Mouse (Mus musculus) forebrain, embryonic 15.5 days (tissue): ENCODE measurements at regions not wholly inside any gene's neighbourhood (a gene's known extent, or its start where the extent isn't known, plus 50 kb on each side); places are given as distances from the start of the nearest gene placed in this dataset.
"Not testable (repeated sequence)": the region's sequence is repeated elsewhere in the genome, so short reads cannot be mapped to it uniquely, and the experiment has no call there.

ENCODE experiments used
- ATAC-seq: fragments of 200-750 bp; cut with Nextera tagmentation; replicated peaks from 2 replicates; pipeline ENCODE4 v1.8.0; 2017; ENCODE audit warnings: mild to moderate bottlenecking, moderate TSS enrichment, moderate library complexity
- H3K27ac ChIP-seq: fragments of 300-500 bp; sonication (generic); replicated peaks from 2 replicates; pipeline ENCODE4 v1.5.1; 2015; ENCODE audit warnings: mild to moderate bottlenecking, inconsistent platforms
- H3K27me3 ChIP-seq: fragments of 300-500 bp; sonication (generic); 2 replicates; pipeline ENCODE4 v1.6.1; 2015; ENCODE audit warnings: inconsistent platforms
- H3K36me3 ChIP-seq: fragments of 300-500 bp; sonication (generic); 2 replicates; pipeline ENCODE4 v1.6.1; 2015; ENCODE audit warnings: mild to moderate bottlenecking, inconsistent platforms
- H3K4me1 ChIP-seq: fragments of 300-500 bp; sonication (generic); 2 replicates; pipeline ENCODE4 v1.6.1; 2015; ENCODE audit warnings: inconsistent platforms
- H3K4me2 ChIP-seq: fragments of 300-500 bp; sonication (generic); replicated peaks from 2 replicates; pipeline ENCODE4 v1.6.1; 2015; ENCODE audit warnings: mild to moderate bottlenecking, inconsistent platforms
- H3K4me3 ChIP-seq: fragments of 300-500 bp; sonication (generic); 2 replicates; pipeline ENCODE4 v1.5.1; 2015; ENCODE audit warnings: mild to moderate bottlenecking, inconsistent platforms
- H3K9ac ChIP-seq: fragments of 300-500 bp; sonication (generic); replicated peaks from 2 replicates; pipeline ENCODE4 v1.6.1; 2015; ENCODE audit warnings: mild to moderate bottlenecking, inconsistent platforms
- H3K9me3 ChIP-seq: fragments of 300-500 bp; sonication (generic); 2 replicates; pipeline ENCODE4 v1.6.1; 2016; ENCODE audit warnings: inconsistent platforms
- WGBS: fragments of 180-500 bp; shearing (Covaris S2); methylation state at CpG from one replicate; pipeline ENCODE4 v1.1.7; 2015; ENCODE audit warnings: mixed read lengths; 5-methylcytosine and 5-hydroxymethylcytosine counted together

- not testable (repeated sequence) for H3K27me3 ChIP-seq, H3K4me1 ChIP-seq, H3K36me3 ChIP-seq, H3K27ac ChIP-seq, H3K9me3 ChIP-seq
- Histone ChIP-seq H3K9ac (peak overlapping the region; percentile 51), H3K4me2 (peak overlapping the region; percentile 49), H3K4me3 (peak overlapping the region; percentile 53)
- under 1% methylated on average over 37 of the region's 44 CpGs for WGBS
- peak; percentile 91 for ATAC-seq
Observed at GRCm38 (mm10) chr12:17992572-17992971, 301.9 kb downstream of the Hpcal1 start.

GRCm38 (mm10) chr12:17993368-17993767 is 302.7 kb downstream of the Hpcal1 start:
- not testable (repeated sequence) for ATAC-seq, H3K36me3 ChIP-seq, H3K27ac ChIP-seq, H3K27me3 ChIP-seq, H3K4me1 ChIP-seq, H3K9me3 ChIP-seq
- 7% methylated on average over 21 of the region's 22 CpGs for WGBS
- Histone ChIP-seq H3K4me3 (peak overlapping the region; percentile 53), H3K9ac (peak overlapping the region; percentile 51), H3K4me2 (peak overlapping the region; percentile 49)
